In the genomic region with DNA sequence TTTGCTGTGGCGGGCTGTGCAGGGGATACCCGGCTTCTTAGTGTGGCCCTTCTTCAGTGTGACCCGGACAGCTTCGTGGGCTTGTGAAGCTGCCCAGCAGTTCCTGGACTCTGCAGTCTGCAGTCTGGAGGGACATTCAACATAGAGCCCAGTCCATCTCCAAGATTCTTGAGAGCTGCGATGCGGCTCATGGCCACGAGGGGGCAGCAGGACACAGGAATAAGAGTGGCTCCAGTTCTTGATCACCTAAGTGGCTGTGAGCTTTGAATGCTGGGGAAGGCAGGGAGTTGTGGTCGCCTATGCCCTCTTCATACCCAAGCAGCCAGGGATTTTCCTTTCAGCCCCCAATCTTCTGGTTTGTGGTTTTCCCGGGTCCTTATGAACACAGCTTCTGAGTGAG, we compare ENCODE assay signal across 8 mouse cellular contexts. TPM values are rescaled to one million over a fixed set of nuclear protein-coding genes. Genes with fewer than 3 reads are reported as not detected.
DNase-seq lines count a peak whose midpoint lies in the region; ATAC-seq and TF ChIP-seq lines count a peak whose summit lies in the region.

No protein-coding gene starts in this region.

- no peak for TF ChIP-seq POLR2A in bone marrow, adult 2 months (IDR thresholded peaks at IDR 0.05; ENCODE audit: borderline replicate concordance, control insufficient read depth, low read depth, low read length)

- no peak overlapping the region for H3K27ac ChIP-seq in bone marrow, adult 2 months (ENCODE audit: control insufficient read depth, insufficient read depth, low read depth, low read length, poor library complexity)
- no peak overlapping the region for H3K27ac ChIP-seq in embryonic facial prominence, embryonic 14.5 days (replicated peaks; ENCODE audit: low read depth, low read length)
- no peak overlapping the region for H3K27ac ChIP-seq in heart, embryonic 15.5 days
- H3K27ac ChIP-seq in kidney, postnatal 0 days: no peak overlapping the region
- H3K27ac ChIP-seq in liver, embryonic 16.5 days (ENCODE audit: low read length): no peak overlapping the region
- H3K27ac ChIP-seq in neural tube, embryonic 13.5 days (replicated peaks): no peak overlapping the region

- no peaks in the 10 kb centered on the region for H3K4me1 ChIP-seq in bone marrow, adult 2 months (ENCODE audit: control insufficient read depth, insufficient read depth, low read length)
- H3K4me1 ChIP-seq in embryonic facial prominence, embryonic 14.5 days (ENCODE audit: control insufficient read depth, insufficient read depth, low read length): no peaks in the 10 kb centered on the region
- no peaks in the 10 kb centered on the region for H3K4me1 ChIP-seq in heart, embryonic 15.5 days (replicated peaks)
- no peaks in the 10 kb centered on the region for H3K4me1 ChIP-seq in kidney, postnatal 0 days (replicated peaks; ENCODE audit: insufficient read depth, low read length)
- H3K4me1 ChIP-seq in liver, embryonic 16.5 days (ENCODE audit: control insufficient read depth, low read depth, low read length): no peaks in the 10 kb centered on the region; the same call in 1 of the 2 replicates
- H3K4me1 ChIP-seq in neural tube, embryonic 13.5 days (replicated peaks): no peaks in the 10 kb centered on the region

- peak; percentile 92 for TF ChIP-seq CTCF in bone marrow, adult 2 months (IDR thresholded peaks at IDR 0.05; ENCODE audit: control insufficient read depth, insufficient read depth, low read length)
- TF ChIP-seq CTCF in kidney, postnatal 0 days (IDR thresholded peaks at IDR 0.05; ENCODE audit: low read depth): peak; percentile 93

- no peaks in the 10 kb centered on the region; the same call in 1 of the 2 replicates for H3K9me3 ChIP-seq in embryonic facial prominence, embryonic 14.5 days (ENCODE audit: control insufficient read depth, low read length)
- no peaks in the 10 kb centered on the region for H3K9me3 ChIP-seq in heart, embryonic 15.5 days (replicated peaks)
- H3K9me3 ChIP-seq in kidney, postnatal 0 days (replicated peaks; ENCODE audit: low read length): no peaks in the 10 kb centered on the region
- no peaks in the 10 kb centered on the region for H3K9me3 ChIP-seq in liver, embryonic 16.5 days (replicated peaks; ENCODE audit: control insufficient read depth, low read length)
- no peaks in the 10 kb centered on the region for H3K9me3 ChIP-seq in neural tube, embryonic 13.5 days

- H3K4me3 ChIP-seq in bone marrow, adult 2 months (replicated peaks; ENCODE audit: control insufficient read depth, low read depth, low read length): no peak overlapping the region
- H3K4me3 ChIP-seq in embryonic facial prominence, embryonic 14.5 days (ENCODE audit: low read depth, low read length): no peak overlapping the region
- no peak overlapping the region for H3K4me3 ChIP-seq in heart, embryonic 15.5 days
- no peak overlapping the region for H3K4me3 ChIP-seq in kidney, postnatal 0 days (replicated peaks; ENCODE audit: low read depth, low read length)
- H3K4me3 ChIP-seq in liver, embryonic 16.5 days (ENCODE audit: low read depth, low read length): no peak overlapping the region
- no peak overlapping the region for H3K4me3 ChIP-seq in neural tube, embryonic 13.5 days

- peak; percentile 76 to 80 for DNase-seq in CD8-positive naive resting alpha-beta T cell, adult 2 months (ENCODE audit: low read depth in 2 of 2, low spot score in 2 of 2)
- DNase-seq in embryonic facial prominence, embryonic 14.5 days (ENCODE audit: low spot score): peak; percentile 80
- peak; percentile 83 for DNase-seq in kidney, postnatal 0 days (ENCODE audit: low spot score)
- peak; percentile 79 for DNase-seq in thymus, postnatal 14 days

- no peaks in the 10 kb centered on the region for H3K27me3 ChIP-seq in embryonic facial prominence, embryonic 14.5 days (replicated peaks; ENCODE audit: control insufficient read depth, insufficient read depth, low read length)
- 0 out of 2 replicates have a peak, but pooled peaks cover 2% of the 10 kb centered on the region for H3K27me3 ChIP-seq in heart, embryonic 15.5 days
- no peaks in the 10 kb centered on the region for H3K27me3 ChIP-seq in kidney, postnatal 0 days (ENCODE audit: insufficient read depth, low read length)
- no peaks in the 10 kb centered on the region for H3K27me3 ChIP-seq in liver, embryonic 16.5 days (ENCODE audit: control insufficient read depth, insufficient read depth, low read depth, low read length)
- peaks cover 10% of the 10 kb centered on the region for H3K27me3 ChIP-seq in neural tube, embryonic 13.5 days

- peak; percentile 73 for ATAC-seq in embryonic facial prominence, embryonic 14.5 days (ENCODE audit: low read depth)
- peak; percentile 64; the same call in 1 of the 2 replicates for ATAC-seq in heart, embryonic 15.5 days (replicated peaks; ENCODE audit: insufficient number of reproducible peaks, insufficient read depth, low FRiP score, low read depth)
- ATAC-seq in kidney, postnatal 0 days (replicated peaks; ENCODE audit: low FRiP score, low read depth): peak; percentile 56
- peak; percentile 67 for ATAC-seq in liver, embryonic 16.5 days (ENCODE audit: low read depth)
- ATAC-seq in neural tube, embryonic 13.5 days (ENCODE audit: low read depth): peak; percentile 87

- H3K4me2 ChIP-seq in embryonic facial prominence, embryonic 14.5 days (ENCODE audit: low read depth, low read length): no peak overlapping the region
- no peak overlapping the region for H3K4me2 ChIP-seq in heart, embryonic 15.5 days
- H3K4me2 ChIP-seq in kidney, postnatal 0 days (ENCODE audit: low read length): no peak overlapping the region
- no peak overlapping the region for H3K4me2 ChIP-seq in liver, embryonic 16.5 days (ENCODE audit: low read depth, low read length)
- no peak overlapping the region for H3K4me2 ChIP-seq in neural tube, embryonic 13.5 days

- no peak overlapping the region for H3K9ac ChIP-seq in embryonic facial prominence, embryonic 14.5 days (ENCODE audit: low read depth, low read length)
- no peak overlapping the region for H3K9ac ChIP-seq in heart, embryonic 15.5 days
- H3K9ac ChIP-seq in kidney, postnatal 0 days (ENCODE audit: low read depth, low read length): no peak overlapping the region
- H3K9ac ChIP-seq in liver, embryonic 16.5 days (ENCODE audit: low read depth, low read length): no peak overlapping the region
- no peak overlapping the region for H3K9ac ChIP-seq in neural tube, embryonic 13.5 days

- under 1% methylated on average over 9 of the region's 9 CpGs for WGBS in bone marrow, adult 2 months
- under 1% methylated on average over 9 of the region's 9 CpGs for WGBS in embryonic facial prominence, embryonic 14.5 days
- WGBS in heart, embryonic 15.5 days: 0% methylated on average over 9 of the region's 9 CpGs
- 3% methylated on average over 9 of the region's 9 CpGs for WGBS in kidney, postnatal 0 days
- WGBS in liver, embryonic 16.5 days (ENCODE audit: insufficient replicate concordance): under 1% methylated on average over 9 of the region's 9 CpGs
- WGBS in neural tube, embryonic 13.5 days: 2% methylated on average over 9 of the region's 9 CpGs

- peaks cover 22% of the 10 kb centered on the region for H3K36me3 ChIP-seq in embryonic facial prominence, embryonic 14.5 days (ENCODE audit: control insufficient read depth, insufficient read depth, low read length)
- peaks cover 18% of the 10 kb centered on the region; the same call in 1 of the 2 replicates for H3K36me3 ChIP-seq in heart, embryonic 15.5 days
- H3K36me3 ChIP-seq in kidney, postnatal 0 days (ENCODE audit: insufficient read depth, low read length): peaks cover 9% of the 10 kb centered on the region; the same call in 1 of the 2 replicates
- H3K36me3 ChIP-seq in liver, embryonic 16.5 days (ENCODE audit: control insufficient read depth, insufficient read depth): peaks cover 7% of the 10 kb centered on the region; the same call in 1 of the 2 replicates
- H3K36me3 ChIP-seq in neural tube, embryonic 13.5 days: peaks cover 29% of the 10 kb centered on the region

RNA-seq across cellular contexts. Expression of gene Rps18, which starts 12.7 kb away (rescaled TPM):
- polyA plus RNA-seq in bone marrow, adult 2 months (2011; ENCODE audit: insufficient read depth, insufficient read length, low replicate concordance, missing spikeins): 1,108 and 1,335 TPM in 2 replicates
- 2,078 and 2,095 TPM in 2 replicates for polyA plus RNA-seq in embryonic facial prominence, embryonic 14.5 days (2014; fragmentation: Nextera tagmentation; extraction: Ambion mirVana)
- 847 and 935 TPM in 2 replicates for polyA plus RNA-seq in heart, embryonic 15.5 days (2015; fragmentation: Nextera tagmentation; extraction: Ambion mirVana)
- 2,059 and 2,304 TPM in 2 replicates for polyA plus RNA-seq in kidney, postnatal 0 days (2015; fragmentation: Nextera tagmentation; extraction: Ambion mirVana)
- polyA plus RNA-seq in liver, embryonic 16.5 days (2015; fragmentation: Nextera tagmentation; extraction: Ambion mirVana): 904 and 1,002 TPM in 2 replicates
- polyA plus RNA-seq in neural tube, embryonic 13.5 days (2015; fragmentation: Nextera tagmentation; extraction: Ambion mirVana): 912 and 939 TPM in 2 replicates

RNA-seq across cellular contexts. Expression of gene Vps52, which starts 12.9 kb away (rescaled TPM):
- polyA plus RNA-seq in bone marrow, adult 2 months (2011; ENCODE audit: insufficient read depth, insufficient read length, low replicate concordance, missing spikeins): 13.7 and 23.1 TPM in 2 replicates
- polyA plus RNA-seq in embryonic facial prominence, embryonic 14.5 days (2014; fragmentation: Nextera tagmentation; extraction: Ambion mirVana): 38.6 and 41.6 TPM in 2 replicates
- polyA plus RNA-seq in heart, embryonic 15.5 days (2015; fragmentation: Nextera tagmentation; extraction: Ambion mirVana): 35.5 and 44.7 TPM in 2 replicates
- polyA plus RNA-seq in kidney, postnatal 0 days (2015; fragmentation: Nextera tagmentation; extraction: Ambion mirVana): 37.7 and 40.7 TPM in 2 replicates
- 21.3 and 21.9 TPM in 2 replicates for polyA plus RNA-seq in liver, embryonic 16.5 days (2015; fragmentation: Nextera tagmentation; extraction: Ambion mirVana)
- 63.5 and 67.5 TPM in 2 replicates for polyA plus RNA-seq in neural tube, embryonic 13.5 days (2015; fragmentation: Nextera tagmentation; extraction: Ambion mirVana)

RNA-seq across cellular contexts. Expression of gene B3galt4, which starts 17.2 kb away (rescaled TPM):
- polyA plus RNA-seq in bone marrow, adult 2 months (2011; ENCODE audit: insufficient read depth, insufficient read length, low replicate concordance, missing spikeins): 1.9 and 4.1 TPM in 2 replicates
- polyA plus RNA-seq in embryonic facial prominence, embryonic 14.5 days (2014; fragmentation: Nextera tagmentation; extraction: Ambion mirVana): 4.4 and 5.7 TPM in 2 replicates
- polyA plus RNA-seq in heart, embryonic 15.5 days (2015; fragmentation: Nextera tagmentation; extraction: Ambion mirVana): 5.1 and 6.5 TPM in 2 replicates
- 6.7 and 8.1 TPM in 2 replicates for polyA plus RNA-seq in kidney, postnatal 0 days (2015; fragmentation: Nextera tagmentation; extraction: Ambion mirVana)
- 2.2 and 2.3 TPM in 2 replicates for polyA plus RNA-seq in liver, embryonic 16.5 days (2015; fragmentation: Nextera tagmentation; extraction: Ambion mirVana)
- 10.8 and 11.7 TPM in 2 replicates for polyA plus RNA-seq in neural tube, embryonic 13.5 days (2015; fragmentation: Nextera tagmentation; extraction: Ambion mirVana)

RNA-seq across cellular contexts. Expression of gene Wdr46, which starts 28.0 kb away (rescaled TPM):
- polyA plus RNA-seq in bone marrow, adult 2 months (2011; ENCODE audit: insufficient read depth, insufficient read length, low replicate concordance, missing spikeins): 20.4 and 21.4 TPM in 2 replicates
- 15.4 and 20.2 TPM in 2 replicates for polyA plus RNA-seq in embryonic facial prominence, embryonic 14.5 days (2014; fragmentation: Nextera tagmentation; extraction: Ambion mirVana)
- polyA plus RNA-seq in heart, embryonic 15.5 days (2015; fragmentation: Nextera tagmentation; extraction: Ambion mirVana): 16.3 and 24.1 TPM in 2 replicates
- polyA plus RNA-seq in kidney, postnatal 0 days (2015; fragmentation: Nextera tagmentation; extraction: Ambion mirVana): 20.1 and 20.3 TPM in 2 replicates
- 12.2 and 13.4 TPM in 2 replicates for polyA plus RNA-seq in liver, embryonic 16.5 days (2015; fragmentation: Nextera tagmentation; extraction: Ambion mirVana)
- 26.9 and 27.6 TPM in 2 replicates for polyA plus RNA-seq in neural tube, embryonic 13.5 days (2015; fragmentation: Nextera tagmentation; extraction: Ambion mirVana)

RNA-seq across cellular contexts. Expression of gene Pfdn6, which starts 28.3 kb away (rescaled TPM):
- 75.9 and 89.6 TPM in 2 replicates for polyA plus RNA-seq in bone marrow, adult 2 months (2011; ENCODE audit: insufficient read depth, insufficient read length, low replicate concordance, missing spikeins)
- polyA plus RNA-seq in embryonic facial prominence, embryonic 14.5 days (2014; fragmentation: Nextera tagmentation; extraction: Ambion mirVana): 122 and 124 TPM in 2 replicates
- polyA plus RNA-seq in heart, embryonic 15.5 days (2015; fragmentation: Nextera tagmentation; extraction: Ambion mirVana): 112 and 115 TPM in 2 replicates
- 147 and 150 TPM in 2 replicates for polyA plus RNA-seq in kidney, postnatal 0 days (2015; fragmentation: Nextera tagmentation; extraction: Ambion mirVana)
- 83.8 and 96.4 TPM in 2 replicates for polyA plus RNA-seq in liver, embryonic 16.5 days (2015; fragmentation: Nextera tagmentation; extraction: Ambion mirVana)
- polyA plus RNA-seq in neural tube, embryonic 13.5 days (2015; fragmentation: Nextera tagmentation; extraction: Ambion mirVana): 178 and 182 TPM in 2 replicates
